Mouse (Mus musculus): ENCODE results near the gene Palld. TPM values are rescaled to one million over a fixed set of nuclear protein-coding genes. Genes with fewer than 3 reads are reported as not detected.
A peak's percentile ranks its signal among the peaks of the same experiment; 100 is the strongest.

Palld gene
- polyA plus RNA-seq (2012; ENCODE audit: insufficient read depth, low replicate concordance) = 2.7 and 4.7 TPM in 2 replicates

GRCm38 (mm10) chr8:61902521-61902920, at the start of gene Palld:
Gene Palld (minus strand): TSS chr8:61902690.
- Histone ChIP-seq H3K4me1 (peaks cover 3% of the 10 kb centered on the region), H3K36me3 (replicated peaks; ENCODE audit: low read length) (no peaks in the 10 kb centered on the region), H3K4me3 (replicated peaks) (no peak within 1 kb of the TSS), H3K27me3 (replicated peaks) (peaks cover 3% of the 10 kb centered on the region), H3K9me3 (no peaks in the 10 kb centered on the region)
- no peak for TF ChIP-seq GATA1 (IDR thresholded peaks at IDR 0.05; ENCODE audit: borderline replicate concordance, low read length)

- Histone ChIP-seq H3K4me1 (no peaks in the 10 kb centered on the region), H3K9me3 (no peaks in the 10 kb centered on the region), H3K27me3 (replicated peaks) (no peaks in the 10 kb centered on the region), H3K4me3 (replicated peaks) (no peak overlapping the region), H3K36me3 (replicated peaks; ENCODE audit: low read length) (no peaks in the 10 kb centered on the region)
- no peak for TF ChIP-seq GATA1 (IDR thresholded peaks at IDR 0.05; ENCODE audit: borderline replicate concordance, low read length)
These were observed 35.1 kb upstream of the Palld start for GRCm38 (mm10) chr8:61937576-61937975.

- H3K4me1 ChIP-seq = peaks cover 5% of the 10 kb centered on the region
- no peaks in the 10 kb centered on the region for H3K27me3 ChIP-seq (replicated peaks)
- TF ChIP-seq GATA1 (IDR thresholded peaks at IDR 0.05; ENCODE audit: borderline replicate concordance, low read length) (no peak), FLI1 (IDR thresholded peaks at IDR 0.05; ENCODE audit: low read length) (no peak)
- H3K36me3 ChIP-seq (replicated peaks; ENCODE audit: low read length) = no peaks in the 10 kb centered on the region
- H3K4me3 ChIP-seq (replicated peaks) = no peak overlapping the region
- H3K9me3 ChIP-seq = no peaks in the 10 kb centered on the region
These were observed 30.8 kb upstream of the Palld start for GRCm38 (mm10) chr8:61933243-61933642.

- no peaks in the 10 kb centered on the region for H3K36me3 ChIP-seq (replicated peaks; ENCODE audit: low read length)
- H3K9me3 ChIP-seq = no peaks in the 10 kb centered on the region
- H3K4me3 ChIP-seq (replicated peaks) = peak within 1 kb of the TSS; percentile 94
- H3K27me3 ChIP-seq (replicated peaks) = no peaks in the 10 kb centered on the region
- TF ChIP-seq GATA1 (IDR thresholded peaks at IDR 0.05; ENCODE audit: borderline replicate concordance, low read length) (no peak), FLI1 (IDR thresholded peaks at IDR 0.05; ENCODE audit: low read length) (no peak)
- H3K4me1 ChIP-seq = peaks cover 14% of the 10 kb centered on the region
These were observed 25.4 kb upstream of the Palld start, which contains the start of gene Ddx60 for GRCm38 (mm10) chr8:61927777-61928494. Gene Ddx60 (plus strand): TSS chr8:61928087.

GRCm38 (mm10) chr8:61924518-61924917, 22.0 kb upstream of the Palld start:
- Histone ChIP-seq H3K27me3 (replicated peaks) (peaks cover 2% of the 10 kb centered on the region), H3K4me1 (peaks cover 14% of the 10 kb centered on the region), H3K9me3 (no peaks in the 10 kb centered on the region), H3K36me3 (replicated peaks; ENCODE audit: low read length) (no peaks in the 10 kb centered on the region), H3K4me3 (replicated peaks) (no peak overlapping the region)
- TF ChIP-seq GATA1 (IDR thresholded peaks at IDR 0.05; ENCODE audit: borderline replicate concordance, low read length) = no peak
- no peak for TF ChIP-seq FLI1 (IDR thresholded peaks at IDR 0.05; ENCODE audit: low read length)

GRCm38 (mm10) chr8:61921454-61922054, 19.1 kb upstream of the Palld start:
- TF ChIP-seq FLI1 (IDR thresholded peaks at IDR 0.05; ENCODE audit: low read length) (no peak), GATA1 (IDR thresholded peaks at IDR 0.05; ENCODE audit: borderline replicate concordance, low read length) (no peak)
- no peaks in the 10 kb centered on the region for H3K4me1 ChIP-seq
- no peaks in the 10 kb centered on the region for H3K9me3 ChIP-seq
- H3K4me3 ChIP-seq (replicated peaks) = no peak overlapping the region
- peaks cover 5% of the 10 kb centered on the region for H3K27me3 ChIP-seq (replicated peaks)
- no peaks in the 10 kb centered on the region for H3K36me3 ChIP-seq (replicated peaks; ENCODE audit: low read length)

- TF ChIP-seq FLI1 (IDR thresholded peaks at IDR 0.05; ENCODE audit: low read length) = no peak
- no peak for TF ChIP-seq GATA1 (IDR thresholded peaks at IDR 0.05; ENCODE audit: borderline replicate concordance, low read length)
- peaks cover 5% of the 10 kb centered on the region for H3K27me3 ChIP-seq (replicated peaks)
- no peaks in the 10 kb centered on the region for H3K36me3 ChIP-seq (replicated peaks; ENCODE audit: low read length)
- H3K4me1 ChIP-seq = no peaks in the 10 kb centered on the region
- H3K4me3 ChIP-seq (replicated peaks) = no peak overlapping the region
- no peaks in the 10 kb centered on the region for H3K9me3 ChIP-seq
These were observed 17.9 kb upstream of the Palld start for GRCm38 (mm10) chr8:61920389-61920788.

- Histone ChIP-seq H3K4me3 (replicated peaks) (no peak overlapping the region), H3K36me3 (replicated peaks; ENCODE audit: low read length) (no peaks in the 10 kb centered on the region), H3K27me3 (replicated peaks) (peaks cover 5% of the 10 kb centered on the region), H3K4me1 (no peaks in the 10 kb centered on the region), H3K9me3 (no peaks in the 10 kb centered on the region)
- TF ChIP-seq GATA1 (IDR thresholded peaks at IDR 0.05; ENCODE audit: borderline replicate concordance, low read length) (no peak), FLI1 (IDR thresholded peaks at IDR 0.05; ENCODE audit: low read length) (no peak)
These were observed 16.8 kb upstream of the Palld start for GRCm38 (mm10) chr8:61919145-61919788.

- Histone ChIP-seq H3K36me3 (replicated peaks; ENCODE audit: low read length) (no peaks in the 10 kb centered on the region), H3K27me3 (replicated peaks) (peaks cover 8% of the 10 kb centered on the region), H3K4me1 (peaks cover 5% of the 10 kb centered on the region), H3K4me3 (replicated peaks) (no peak overlapping the region), H3K9me3 (no peaks in the 10 kb centered on the region)
- TF ChIP-seq FLI1 (IDR thresholded peaks at IDR 0.05; ENCODE audit: low read length) = no peak
- no peak for TF ChIP-seq GATA1 (IDR thresholded peaks at IDR 0.05; ENCODE audit: borderline replicate concordance, low read length)
These were observed 14.8 kb upstream of the Palld start for GRCm38 (mm10) chr8:61917287-61917686.

- Histone ChIP-seq H3K36me3 (replicated peaks; ENCODE audit: low read length) (no peaks in the 10 kb centered on the region), H3K4me3 (replicated peaks) (no peak overlapping the region), H3K4me1 (peaks cover 34% of the 10 kb centered on the region), H3K27me3 (replicated peaks) (peaks cover 3% of the 10 kb centered on the region), H3K9me3 (no peaks in the 10 kb centered on the region)
- no peak for TF ChIP-seq GATA1 (IDR thresholded peaks at IDR 0.05; ENCODE audit: borderline replicate concordance, low read length)
- no peak for TF ChIP-seq FLI1 (IDR thresholded peaks at IDR 0.05; ENCODE audit: low read length)
These were observed 11.5 kb upstream of the Palld start for GRCm38 (mm10) chr8:61913957-61914356.
